Mouse (Mus musculus) heart, postnatal 25 days (tissue): ENCODE results near the gene 1700014D04Rik. TPM values are rescaled to one million over a fixed set of nuclear protein-coding genes. Genes with fewer than 3 reads are reported as not detected.
"Not testable (repeated sequence)": the region's sequence is repeated elsewhere in the genome, so short reads cannot be mapped to it uniquely, and the experiment has no call there.

ENCODE experiments used
- DNase-seq: peaks from one replicate; pipeline ENCODE4 v3.0.0; 2022; ENCODE audit warnings: low spot score
- intact Hi-C: fragments of 180-260 bp; cut with DNase I; formaldehyde crosslinking; loops from one replicate; pipeline ENCODE4 v1.15.1; 2025
- total RNA-seq, 2 experiments: library from RNA; stranded (reverse); gene quantifications; 2 replicates each; pipeline ENCODE4 v1.2.3; 2021

1700014D04Rik gene
- total RNA-seq, result not detected

GRCm38 (mm10) chr13:59746711-59747110 lies at the start of gene 1700014D04Rik:
Gene 1700014D04Rik, minus strand, starts transcription at chr13:59746752.
- no peak for DNase-seq
- intact Hi-C loops, result no loop called here

GRCm38 (mm10) chr13:59795807-59796465 lies 49.4 kb upstream of the 1700014D04Rik start:
- DNase-seq, result no peak
- intact Hi-C loops, result no loop called here

GRCm38 (mm10) chr13:59794786-59795185 lies 48.2 kb upstream of the 1700014D04Rik start:
- intact Hi-C loops, result no loop called here
- no peak for DNase-seq

GRCm38 (mm10) chr13:59782145-59782544 lies 35.6 kb upstream of the 1700014D04Rik start, which contains the start of gene Gm49354:
Gene Gm49354, minus strand, starts transcription at chr13:59782245.
- DNase-seq, result no peak
- intact Hi-C loops, result no loop called here

GRCm38 (mm10) chr13:59779744-59780264 lies 33.3 kb upstream of the 1700014D04Rik start:
- intact Hi-C loops, result loop anchor here (2.0 kb wide), 1 partner anchor 27 kb away; no protein-coding TSS in a partner anchor

GRCm38 (mm10) chr13:59779213-59779612 lies 32.7 kb upstream of the 1700014D04Rik start:
- no peak for DNase-seq
- intact Hi-C loops, result no loop called here

More at GRCm38 (mm10) chr13:59779744-59780264, 33.3 kb upstream of the 1700014D04Rik start:
- not testable (repeated sequence) for DNase-seq

GRCm38 (mm10) chr13:59775168-59775567 lies 28.6 kb upstream of the 1700014D04Rik start:
- intact Hi-C loops, result no loop called here
- no peak for DNase-seq

GRCm38 (mm10) chr13:59771257-59771656 lies 24.7 kb upstream of the 1700014D04Rik start:
- DNase-seq, result peak; percentile 57
- intact Hi-C loops, result loop anchor here (5.0 kb wide), 1 partner anchor 51 kb away; the partner anchor contains the start of gene Tut7

- DNase-seq, result no peak
- intact Hi-C loops, result loop anchor here (5.0 kb wide), 1 partner anchor 51 kb away; the partner anchor contains the start of gene Tut7
These were observed 24.3 kb upstream of the 1700014D04Rik start for GRCm38 (mm10) chr13:59770847-59771246.

- DNase-seq, result peak; percentile 81
- intact Hi-C loops, result loop anchor here (5.0 kb wide), 1 partner anchor 52 kb away; the partner anchor contains the start of gene Tut7
These were observed 23.6 kb upstream of the 1700014D04Rik start for GRCm38 (mm10) chr13:59770164-59770562.

GRCm38 (mm10) chr13:59769296-59770163 lies 23.0 kb upstream of the 1700014D04Rik start, which contains the start of gene Isca1:
Gene Isca1, minus strand, starts transcription at chr13:59769810.
- intact Hi-C loops, result loop anchor here (5.0 kb wide), 1 partner anchor 53 kb away; the partner anchor contains the start of gene Tut7
- peak; percentile 98 for DNase-seq

GRCm38 (mm10) chr13:59768531-59768930 lies 22.0 kb upstream of the 1700014D04Rik start:
- intact Hi-C loops, result no loop called here
- DNase-seq, result no peak

- intact Hi-C loops, result no loop called here
- no peak for DNase-seq
These were observed 20.4 kb upstream of the 1700014D04Rik start for GRCm38 (mm10) chr13:59766786-59767515.

- DNase-seq, result no peak
- intact Hi-C loops, result no loop called here
These were observed 16.2 kb upstream of the 1700014D04Rik start for GRCm38 (mm10) chr13:59762791-59763190.

GRCm38 (mm10) chr13:59756906-59757305 lies 10.4 kb upstream of the 1700014D04Rik start:
- intact Hi-C loops, result no loop called here
- DNase-seq, result no peak

- intact Hi-C loops, result no loop called here
- DNase-seq, result no peak
These were observed 3.8 kb upstream of the 1700014D04Rik start for GRCm38 (mm10) chr13:59750310-59750709.

- intact Hi-C loops, result no loop called here
- no peak for DNase-seq
These were observed 388 bp downstream of the 1700014D04Rik start for GRCm38 (mm10) chr13:59746164-59746563.

- intact Hi-C loops, result no loop called here
- DNase-seq, result no peak
These were observed 1.1 kb downstream of the 1700014D04Rik start for GRCm38 (mm10) chr13:59745462-59745861.

- intact Hi-C loops, result no loop called here
- no peak for DNase-seq
These were observed 4.9 kb downstream of the 1700014D04Rik start for GRCm38 (mm10) chr13:59741697-59742096.
